Mouse (Mus musculus) G1E (cell line): ENCODE measurements at regions not wholly inside any gene's neighbourhood (a gene's known extent, or its start where the extent isn't known, plus 50 kb on each side); places are given as distances from the start of the nearest gene placed in this dataset.

Experiments
- CTCF ChIP-seq: IDR thresholded peaks from 2 replicates; pipeline ENCODE4 v1.5.1; 2012; ENCODE audit warnings: low read depth, low read length, inconsistent platforms, mixed read lengths
- GATA1 ChIP-seq: IDR thresholded peaks from 2 replicates; pipeline ENCODE4 v1.6.1; 2012; ENCODE audit warnings: borderline replicate concordance, low read length, inconsistent platforms, mixed read lengths
- GATA2 ChIP-seq: IDR thresholded peaks from 2 replicates; pipeline ENCODE4 v1.6.1; 2012; ENCODE audit warnings: low read depth, low read length, inconsistent platforms, borderline replicate concordance
- POLR2AphosphoS5 ChIP-seq: IDR thresholded peaks from 2 replicates; pipeline ENCODE4 v1.6.1; 2012; ENCODE audit warnings: low read depth, low read length, inconsistent platforms; ENCODE audit not compliant: insufficient replicate concordance
- TAL1 ChIP-seq: conservative IDR thresholded peaks from 2 replicates; pipeline ENCODE4 v1.6.1; 2012; ENCODE audit warnings: low read depth, low read length, inconsistent platforms, mixed read lengths

DNA sequence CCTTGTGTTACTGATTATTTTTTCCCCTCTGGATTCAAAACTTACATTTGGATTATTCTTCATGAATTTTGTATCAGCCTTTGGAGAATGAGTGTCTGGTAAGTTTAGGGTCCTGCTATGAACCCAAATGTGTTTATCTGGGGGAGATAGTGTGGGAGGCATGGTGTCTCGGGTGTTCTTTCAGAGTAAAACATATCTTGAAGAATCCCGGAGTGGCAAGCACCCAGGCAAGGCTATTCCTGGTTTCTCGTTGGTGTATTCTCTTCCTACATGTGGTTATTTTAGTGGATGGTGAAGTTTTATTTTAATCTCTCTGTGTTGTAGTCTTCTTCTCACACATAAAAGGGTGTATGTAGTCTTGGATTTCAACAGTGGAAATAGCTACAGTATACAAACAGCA lies 186.4 kb upstream of the Clnk start:
- no peak for TF ChIP-seq CTCF
- TF ChIP-seq TAL1 = no peak
- no peak for TF ChIP-seq GATA2
- no peak for TF ChIP-seq POLR2AphosphoS5
- TF ChIP-seq GATA1 = no peak
